Mouse (Mus musculus) olfactory bulb, adult 2 months (tissue): ENCODE results near the gene Psmb9.
"Not testable (repeated sequence)": the region's sequence is repeated elsewhere in the genome, so short reads cannot be mapped to it uniquely, and the experiment has no call there.

Experiments used
- CTCF ChIP-seq: fragments of 200-500 bp; IDR thresholded peaks from 2 replicates; pipeline ENCODE4 v1.5.1; 2012; ENCODE audit warnings: low read depth, mild to moderate bottlenecking, low read length, moderate library complexity; ENCODE audit not compliant: insufficient read depth
- POLR2A ChIP-seq: fragments of 200-500 bp; IDR thresholded peaks from 2 replicates; pipeline ENCODE4 v1.6.1; 2012; ENCODE audit warnings: mild to moderate bottlenecking, low read depth, low read length, moderate library complexity; ENCODE audit not compliant: insufficient read depth

DNA sequence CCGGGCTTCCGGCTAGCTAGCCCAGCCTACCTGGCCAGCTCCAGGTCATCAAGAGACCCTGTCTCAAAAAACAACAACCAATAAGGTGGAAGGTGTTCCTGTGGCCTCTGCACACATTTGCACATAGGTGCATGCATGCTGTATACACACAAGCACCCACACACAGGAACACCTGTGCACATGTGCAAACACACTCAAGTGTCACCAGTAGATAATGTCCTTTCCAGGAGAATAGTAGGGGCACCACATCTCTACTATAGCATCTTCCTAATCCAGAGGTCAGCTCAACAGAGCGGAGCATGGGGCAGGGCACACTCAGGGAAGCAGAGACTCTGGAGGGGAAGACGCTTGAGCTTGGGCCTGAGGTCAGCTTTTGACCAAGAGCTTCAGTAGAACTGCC, 43.3 kb downstream of the Psmb9 start:
- not testable (repeated sequence) for TF ChIP-seq POLR2A, CTCF
